Mouse (Mus musculus) forebrain, embryonic 12.5 days (tissue): ENCODE results near the gene Vcan. TPM values are rescaled to one million over a fixed set of nuclear protein-coding genes. Genes with fewer than 3 reads are reported as not detected.

Experiments
- ATAC-seq: fragments of 200-750 bp; cut with Nextera tagmentation; 2 replicates; pipeline ENCODE4 v1.8.0; 2017; ENCODE audit warnings: moderate TSS enrichment; ENCODE audit not compliant: low FRiP score
- H3K27ac ChIP-seq: fragments of 300-500 bp; sonication (generic); 2 replicates; pipeline ENCODE4 v1.5.1; 2016; ENCODE audit warnings: mild to moderate bottlenecking
- H3K27me3 ChIP-seq: fragments of 300-500 bp; sonication (generic); 2 replicates; pipeline ENCODE4 v1.6.1; 2016; ENCODE audit warnings: mild to moderate bottlenecking
- H3K36me3 ChIP-seq: fragments of 300-500 bp; sonication (generic); replicated peaks from 2 replicates; pipeline ENCODE4 v1.6.1; 2016; ENCODE audit warnings: mild to moderate bottlenecking
- H3K4me1 ChIP-seq: fragments of 300-500 bp; sonication (generic); 2 replicates; pipeline ENCODE4 v1.6.1; 2016
- H3K4me2 ChIP-seq: fragments of 300-500 bp; sonication (generic); 2 replicates; pipeline ENCODE4 v1.6.1; 2016; ENCODE audit warnings: mild to moderate bottlenecking, moderate library complexity
- H3K4me3 ChIP-seq: fragments of 300-500 bp; sonication (generic); replicated peaks from 2 replicates; pipeline ENCODE4 v1.5.1; 2016; ENCODE audit warnings: mild to moderate bottlenecking
- H3K9ac ChIP-seq: fragments of 300-500 bp; sonication (generic); 2 replicates; pipeline ENCODE4 v1.6.1; 2016; ENCODE audit warnings: mild to moderate bottlenecking
- H3K9me3 ChIP-seq: fragments of 300-500 bp; sonication (generic); 2 replicates; pipeline ENCODE4 v1.6.1; 2016
- WGBS: fragments of 180-500 bp; shearing (Covaris S2); methylation state at CpG from one replicate; pipeline ENCODE4 v1.1.7; 2016; 5-methylcytosine and 5-hydroxymethylcytosine counted together
- polyA plus RNA-seq: library from polyadenylated mRNA; unstranded; fragments of >200 nt; fragmentation: Nextera tagmentation; extraction: Ambion mirVana; gene quantifications from 2 replicates; pipeline ENCODE4 v1.2.1, GENCODE M21; 2016

Gene Vcan
- polyA plus RNA-seq, 1 experiment from 2014 or later, result 65.4 TPM

GRCm38 (mm10) chr13:89653279-89653678 is 89.0 kb downstream of the Vcan start:
- Histone ChIP-seq H3K27ac (no peak overlapping the region), H3K4me3 (no peak overlapping the region), H3K4me1 (no peaks in the 10 kb centered on the region), H3K4me2 (no peak overlapping the region), H3K9me3 (no peaks in the 10 kb centered on the region), H3K27me3 (no peaks in the 10 kb centered on the region), H3K36me3 (peaks cover 13% of the 10 kb centered on the region), H3K9ac (no peak overlapping the region)
- no peak for ATAC-seq
- WGBS, result 90% methylated on average over 2 of the region's 2 CpGs

GRCm38 (mm10) chr13:89652773-89653172 is 89.5 kb downstream of the Vcan start:
- WGBS, result 55% methylated on average over 1 of the region's 1 CpGs
- ATAC-seq, result no peak
- H3K9ac ChIP-seq, result no peak overlapping the region
- H3K9me3 ChIP-seq, result no peaks in the 10 kb centered on the region
- H3K4me1 ChIP-seq, result no peaks in the 10 kb centered on the region
- H3K4me2 ChIP-seq, result no peak overlapping the region
- H3K27ac ChIP-seq, result no peak overlapping the region
- H3K27me3 ChIP-seq, result no peaks in the 10 kb centered on the region
- H3K4me3 ChIP-seq, result no peak overlapping the region
- H3K36me3 ChIP-seq, result peaks cover 13% of the 10 kb centered on the region

GRCm38 (mm10) chr13:89645589-89645988 is 96.7 kb downstream of the Vcan start:
- Histone ChIP-seq H3K36me3 (no peaks in the 10 kb centered on the region), H3K4me2 (no peak overlapping the region), H3K9me3 (no peaks in the 10 kb centered on the region), H3K9ac (no peak overlapping the region), H3K4me1 (no peaks in the 10 kb centered on the region), H3K27ac (no peak overlapping the region), H3K27me3 (no peaks in the 10 kb centered on the region), H3K4me3 (no peak overlapping the region)
- ATAC-seq, result no peak
- 69% methylated on average over 2 of the region's 2 CpGs for whole genome bisulfite sequencing

GRCm38 (mm10) chr13:89637012-89637411 is 105.3 kb downstream of the Vcan start:
- 72% methylated on average over 3 of the region's 3 CpGs for WGBS

GRCm38 (mm10) chr13:89634137-89634683 is 108.1 kb downstream of the Vcan start:
- Histone ChIP-seq H3K9ac (no peak overlapping the region), H3K4me1 (no peaks in the 10 kb centered on the region), H3K4me2 (no peak overlapping the region), H3K27ac (no peak overlapping the region), H3K4me3 (no peak overlapping the region), H3K36me3 (no peaks in the 10 kb centered on the region), H3K27me3 (no peaks in the 10 kb centered on the region), H3K9me3 (no peaks in the 10 kb centered on the region)
- ATAC-seq, result peak; percentile 81
- 29% methylated on average over 4 of the region's 4 CpGs for WGBS

More at GRCm38 (mm10) chr13:89637012-89637411, 105.3 kb downstream of the Vcan start:
- Histone ChIP-seq H3K9ac (no peak overlapping the region), H3K4me2 (no peak overlapping the region), H3K27ac (no peak overlapping the region), H3K27me3 (no peaks in the 10 kb centered on the region), H3K4me1 (no peaks in the 10 kb centered on the region), H3K4me3 (no peak overlapping the region), H3K36me3 (no peaks in the 10 kb centered on the region), H3K9me3 (no peaks in the 10 kb centered on the region)
- ATAC-seq, result no peak

- WGBS, result 82% methylated on average over 3 of the region's 3 CpGs
- no peak overlapping the region for H3K4me3 ChIP-seq
- no peak for ATAC-seq
Observed at GRCm38 (mm10) chr13:89619064-89619463, 123.2 kb downstream of the Vcan start.

GRCm38 (mm10) chr13:89607399-89607798 is 134.9 kb downstream of the Vcan start:
- H3K9ac ChIP-seq, result no peak overlapping the region
- no peaks in the 10 kb centered on the region for H3K27me3 ChIP-seq
- H3K4me3 ChIP-seq, result no peak overlapping the region
- peak overlapping the region; percentile 59; the same call in 1 of the 2 replicates for H3K27ac ChIP-seq
- no peaks in the 10 kb centered on the region for H3K4me1 ChIP-seq
- ATAC-seq, result peak; percentile 78; the same call in 1 of the 2 replicates
- H3K4me2 ChIP-seq, result no peak overlapping the region
- no peaks in the 10 kb centered on the region for H3K9me3 ChIP-seq
- no peaks in the 10 kb centered on the region for H3K36me3 ChIP-seq
- WGBS, result 18% methylated on average over 3 of the region's 3 CpGs

More at GRCm38 (mm10) chr13:89619064-89619463, 123.2 kb downstream of the Vcan start:
- no peaks in the 10 kb centered on the region for H3K36me3 ChIP-seq
- no peak overlapping the region for H3K4me2 ChIP-seq
- no peak overlapping the region for H3K9ac ChIP-seq
- H3K27me3 ChIP-seq, result no peaks in the 10 kb centered on the region
- no peaks in the 10 kb centered on the region for H3K4me1 ChIP-seq
- no peak overlapping the region for H3K27ac ChIP-seq
- H3K9me3 ChIP-seq, result no peaks in the 10 kb centered on the region

Other genes with a start within 250 kb of the Vcan start
- gene Hapln1, start 202.7 kb downstream of the Vcan start, polyA plus RNA-seq, result 5.7 and 7.5 TPM in 2 replicates